Mouse (Mus musculus) cerebellum, adult 2 months (tissue): ENCODE measurements around the gene Pkib.

Experiments
- CTCF ChIP-seq: fragments of 200-500 bp; IDR thresholded peaks from 2 replicates; pipeline ENCODE4 v1.5.1; 2011; ENCODE audit warnings: low read depth, mild to moderate bottlenecking, control low read depth, low read length, moderate library complexity, borderline replicate concordance; ENCODE audit not compliant: insufficient read depth
- POLR2A ChIP-seq: fragments of 200-500 bp; IDR thresholded peaks from 2 replicates; pipeline ENCODE4 v1.6.1; 2011; ENCODE audit warnings: low read length, control low read depth, borderline replicate concordance; ENCODE audit not compliant: insufficient read depth

DNA sequence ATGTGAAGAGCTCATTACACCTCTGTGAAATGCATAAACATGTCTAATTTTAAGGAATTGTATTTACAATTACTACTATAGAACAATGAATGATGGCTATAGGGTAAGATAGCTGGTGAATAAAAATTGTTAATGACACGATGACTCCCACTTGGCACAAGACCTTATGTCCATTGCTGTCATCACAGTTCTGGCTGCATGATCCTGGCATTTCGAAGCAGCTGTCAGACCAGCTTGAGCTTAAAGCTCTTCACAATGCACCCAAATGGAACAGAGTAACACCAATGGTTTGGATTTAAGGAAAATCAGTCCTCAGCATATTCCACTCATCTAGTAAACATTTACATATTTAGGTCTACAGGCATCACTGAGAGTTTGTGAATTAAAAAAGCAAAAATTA is 37.5 kb upstream of the Pkib start:
- TF ChIP-seq POLR2A = no peak
- TF ChIP-seq CTCF = no peak
